Mouse (Mus musculus): ENCODE results near the gene Rnf144a.

Rnf144a gene

DNA sequence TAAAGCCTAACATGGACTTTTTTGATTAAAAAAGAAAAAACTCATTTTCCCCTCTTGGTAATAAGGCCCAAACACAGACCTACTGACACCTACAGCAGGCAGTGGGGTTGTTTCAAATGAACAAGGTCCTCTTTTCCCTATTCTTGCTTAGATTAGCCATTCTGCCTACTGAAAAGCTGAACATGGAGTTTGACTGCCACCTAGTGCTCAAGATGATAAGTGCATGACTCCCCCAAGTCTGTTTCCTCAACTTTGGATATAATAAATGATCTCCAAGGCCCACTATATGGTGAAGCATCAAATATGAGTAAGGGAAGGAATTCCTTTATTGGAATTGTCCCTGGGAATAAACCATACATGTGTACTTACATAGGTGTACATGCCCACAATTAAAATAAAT, 103.5 kb downstream of the Rnf144a start:
- DNase-seq: peak; percentile 64

DNA sequence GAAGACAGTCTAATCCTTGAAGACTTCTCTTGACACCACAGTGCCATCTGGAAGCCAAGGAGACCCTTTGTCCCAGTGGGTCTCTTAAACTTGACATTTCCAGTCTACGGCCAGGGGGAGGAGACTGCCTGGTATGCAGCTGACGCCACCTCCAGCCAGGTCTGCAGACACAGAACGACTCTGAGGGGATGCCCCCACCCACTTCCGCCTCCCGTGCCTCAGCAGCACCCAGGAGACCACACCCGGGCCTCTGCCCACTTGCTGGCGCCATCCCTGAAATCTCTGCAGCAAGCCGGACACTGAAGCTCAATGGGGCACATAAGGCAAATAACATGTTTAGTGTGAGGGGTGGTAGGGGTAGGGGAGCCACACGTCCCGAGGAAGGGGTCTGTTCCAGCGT, 104.8 kb downstream of the Rnf144a start:
- DNase-seq: no peak

DNA sequence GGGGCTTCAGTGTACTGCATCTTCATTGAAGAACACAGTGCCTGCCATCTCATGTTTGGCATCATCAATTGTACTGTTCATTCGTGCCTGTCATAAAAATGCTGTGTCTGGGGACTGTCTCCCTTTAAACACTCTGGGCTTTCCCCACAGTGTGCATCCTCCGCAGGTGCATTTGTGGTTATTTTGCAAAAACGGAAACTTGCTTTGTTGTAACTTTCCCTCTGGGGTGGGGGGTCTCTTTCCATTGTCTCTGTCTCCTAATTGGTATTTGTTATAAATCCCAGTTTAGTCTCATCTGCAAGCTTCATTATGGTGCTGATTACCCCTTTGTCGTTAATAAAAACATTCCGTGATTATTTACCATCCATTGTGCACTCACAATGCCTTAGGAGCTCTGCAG, 112.2 kb downstream of the Rnf144a start:
- no peak for DNase-seq

DNA sequence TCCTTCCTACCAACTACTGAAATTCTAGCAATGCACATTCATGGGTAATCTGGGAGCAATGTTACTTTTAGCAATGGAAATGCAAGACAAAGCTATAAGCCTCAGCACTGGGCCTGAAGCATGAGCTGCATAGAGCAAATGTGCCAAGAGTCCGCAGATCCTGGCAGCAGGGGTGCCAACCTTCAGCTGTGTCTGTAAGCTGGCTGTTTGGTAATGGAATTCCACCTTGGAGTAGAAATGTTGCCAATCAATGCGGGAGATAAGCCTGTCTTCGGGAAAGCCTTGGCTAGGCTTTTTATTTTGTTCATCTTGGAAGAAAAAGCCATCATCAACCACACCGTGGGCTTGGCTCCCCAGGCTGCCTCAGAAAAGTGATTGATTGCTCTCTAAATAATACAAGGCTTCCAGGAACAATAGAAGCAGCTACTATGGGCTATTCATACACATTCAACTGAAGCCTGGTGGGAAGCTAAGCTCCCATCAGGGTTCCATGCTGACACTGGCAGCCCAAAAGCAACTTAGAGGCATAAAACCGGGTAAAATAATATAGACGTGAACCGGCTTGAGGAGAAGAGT, 115.5 kb downstream of the Rnf144a start:
- peak; percentile 46 for DNase-seq

DNA sequence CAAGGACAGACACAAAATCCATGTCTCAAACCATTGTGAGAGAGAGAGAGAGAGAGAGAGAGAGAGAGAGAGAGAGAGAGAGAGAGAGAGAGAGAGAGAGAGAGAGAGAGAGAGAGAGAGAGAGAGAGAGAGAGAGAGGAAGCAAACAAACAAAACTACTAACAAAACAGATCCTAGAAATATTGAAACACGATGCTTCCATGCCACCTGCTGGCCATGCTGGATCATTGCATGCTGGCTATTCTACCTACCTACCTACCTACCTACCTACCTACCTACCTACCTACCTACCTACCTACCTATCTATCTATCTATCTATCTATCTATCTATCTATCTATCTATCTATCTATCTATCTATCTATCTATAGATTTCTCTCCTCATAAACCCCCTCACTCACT, 119.1 kb downstream of the Rnf144a start:
- peak; percentile 18 for DNase-seq

DNA sequence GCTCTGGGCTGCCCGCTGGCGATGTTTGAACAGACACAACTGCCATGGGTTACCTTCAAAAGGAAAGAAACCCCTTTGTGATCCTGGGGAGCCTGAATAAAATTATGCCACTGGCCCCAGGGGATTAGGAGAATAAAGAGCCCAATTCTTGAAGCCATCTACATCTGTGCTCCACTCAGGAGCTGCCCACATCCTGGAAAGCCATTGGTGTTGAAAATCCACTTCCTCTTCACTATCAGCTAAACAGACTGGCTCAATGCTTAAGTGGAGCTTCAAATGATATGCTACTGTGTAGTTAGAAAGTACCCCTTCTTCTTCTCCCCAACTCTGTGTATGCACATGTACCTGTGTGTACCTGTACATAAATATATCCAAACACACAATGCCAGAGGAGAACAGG, 125.9 kb downstream of the Rnf144a start:
- no peak for DNase-seq

DNA sequence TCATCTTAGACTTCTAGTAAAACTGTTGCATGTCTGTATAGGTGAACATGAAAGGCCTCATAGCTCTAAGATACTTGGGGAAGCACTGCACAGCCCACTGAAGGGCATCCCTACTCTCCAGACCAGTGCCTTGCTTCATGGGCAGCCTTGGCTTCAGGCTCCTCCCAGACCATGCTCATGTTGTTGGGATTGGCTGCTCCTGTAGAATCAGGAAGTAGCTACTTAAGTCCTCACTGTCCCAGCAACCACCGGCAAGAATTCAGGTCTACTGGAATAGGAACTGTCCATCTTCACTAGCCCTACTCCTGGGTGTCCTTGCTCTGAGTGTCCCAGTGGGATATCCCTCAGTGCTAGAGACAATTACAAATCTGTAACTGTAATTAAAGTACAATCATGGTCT, 126.7 kb downstream of the Rnf144a start:
- DNase-seq: no peak

DNA sequence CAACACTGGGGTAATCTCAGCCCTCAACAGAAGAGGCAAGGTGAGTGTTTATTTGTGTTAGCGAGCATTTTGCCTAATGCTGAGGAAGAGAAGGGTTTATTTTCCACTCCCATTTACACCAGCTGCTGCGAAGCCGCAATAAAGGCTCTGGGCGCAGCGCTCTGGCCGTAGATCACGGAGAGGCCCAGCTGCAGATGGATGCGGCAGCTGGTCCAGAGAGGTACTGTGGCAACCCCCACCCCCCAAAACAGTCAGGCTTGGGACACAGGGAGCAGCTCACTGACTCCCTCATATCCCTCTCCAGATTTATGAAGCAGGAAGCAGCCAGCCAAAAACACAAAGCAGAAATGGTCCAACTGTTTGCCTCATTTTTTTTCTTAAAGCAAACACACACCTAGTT, 129.1 kb downstream of the Rnf144a start:
- DNase-seq: no peak

DNA sequence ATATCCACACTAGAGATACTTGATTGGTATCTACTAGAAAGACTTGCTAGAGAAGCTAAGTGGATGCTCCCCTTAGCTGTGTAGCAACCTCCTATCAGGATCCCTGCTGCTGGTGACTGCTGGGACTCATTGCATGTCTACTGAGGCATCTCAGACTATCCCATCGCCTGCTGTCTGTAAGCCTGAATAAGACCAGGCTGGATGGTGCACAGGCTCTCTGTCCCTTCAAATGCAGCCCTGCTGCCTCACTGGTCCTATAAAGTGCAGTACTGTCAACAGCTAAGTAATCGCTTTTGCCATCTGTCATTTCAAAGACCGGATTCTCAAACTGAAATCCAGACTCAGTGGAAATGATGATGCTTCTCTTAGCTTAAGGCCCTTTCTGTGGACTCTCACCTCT, 129.6 kb downstream of the Rnf144a start:
- DNase-seq: no peak

DNA sequence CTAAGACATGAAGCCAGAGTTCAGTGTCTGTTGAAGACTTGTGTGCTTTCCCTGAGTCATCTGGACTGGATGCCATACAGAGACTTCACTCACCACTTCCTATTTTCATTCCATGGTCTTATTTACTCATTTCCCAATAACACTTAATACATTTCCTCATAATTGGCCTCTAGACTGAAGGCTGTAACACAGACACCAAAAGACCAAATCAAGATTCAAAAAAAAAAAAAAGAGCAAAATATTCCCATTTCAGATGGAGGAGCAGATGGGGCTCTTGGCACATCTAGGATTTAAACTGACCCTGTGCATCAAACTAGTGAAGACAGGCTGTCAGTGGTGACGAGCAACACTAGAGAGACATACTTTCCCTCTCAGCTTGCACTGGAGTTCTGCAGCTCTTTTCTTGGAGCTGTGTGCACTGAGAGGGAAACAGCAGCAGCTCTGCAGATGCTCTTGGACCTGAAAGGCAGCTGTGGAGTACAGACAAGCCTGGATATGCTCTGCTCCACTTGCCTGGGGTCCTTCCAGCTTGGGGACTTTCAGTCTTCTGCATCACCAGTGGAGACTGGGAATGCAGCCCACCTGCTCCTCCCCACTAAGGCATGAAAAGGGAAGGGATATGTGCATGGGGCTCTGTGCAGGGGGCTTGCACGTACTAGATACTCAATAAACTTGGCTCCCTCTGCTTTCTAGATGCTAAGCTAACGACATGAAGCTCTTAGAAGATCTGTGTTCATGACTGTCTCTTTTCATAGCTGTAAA, 134.2 kb downstream of the Rnf144a start:
- DNase-seq: no peak

DNA sequence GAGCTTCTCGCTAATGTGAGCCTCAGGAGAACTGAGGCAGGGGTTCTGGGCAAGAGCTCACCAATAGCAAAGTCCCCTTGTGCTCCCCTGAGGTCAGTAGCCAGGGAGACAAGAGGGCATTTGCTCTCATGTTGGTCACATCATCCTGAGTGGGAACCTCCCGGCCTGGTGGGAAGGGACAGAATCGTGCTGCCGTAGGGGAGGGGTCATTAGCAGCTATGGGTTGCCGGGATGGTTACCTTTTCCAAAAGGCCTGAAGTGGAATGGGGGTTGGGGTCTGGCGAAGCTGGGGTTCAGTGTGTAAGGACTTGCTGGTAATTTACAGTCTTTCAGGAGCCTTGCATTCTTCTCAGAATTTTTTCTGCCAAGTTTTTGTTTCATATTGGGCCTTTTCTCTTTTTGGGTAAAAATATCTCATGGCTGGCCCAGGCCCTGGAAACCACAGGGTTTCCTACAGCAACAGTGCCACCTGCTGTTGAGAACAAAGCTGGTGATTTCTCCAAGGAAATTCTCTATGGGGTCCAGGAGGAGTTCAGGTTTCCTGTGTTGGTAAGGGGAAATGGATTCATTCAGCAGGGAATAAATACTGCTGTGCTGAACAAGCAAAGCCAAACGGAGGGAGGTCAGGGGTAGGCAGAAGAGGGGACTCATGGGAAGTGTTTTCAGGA, 137.9 kb downstream of the Rnf144a start:
- DNase-seq: peak; percentile 63

DNA sequence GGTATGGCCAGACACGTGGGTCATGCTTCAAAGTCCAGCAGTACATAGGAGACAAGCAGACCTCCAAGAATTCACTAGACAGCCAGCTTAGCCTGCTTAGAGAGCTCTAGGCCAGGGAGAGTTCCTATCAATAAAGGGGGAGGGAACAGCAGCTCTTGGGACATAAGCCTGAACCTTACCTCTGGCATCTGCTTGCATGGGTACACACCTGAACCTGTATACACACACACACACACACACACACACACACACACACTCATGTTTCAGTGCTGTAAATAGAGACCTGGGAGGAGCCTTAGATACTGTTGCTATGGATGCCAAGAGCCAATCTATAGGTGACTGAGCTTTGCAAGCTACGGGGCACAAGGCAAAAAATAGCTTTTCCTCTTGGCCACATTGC, 138.5 kb downstream of the Rnf144a start:
- DNase-seq: no peak
